Mouse (Mus musculus) ES-E14 (cell line): Measurements from ENCODE around the gene Spp2. TPM values are rescaled to one million over a fixed set of nuclear protein-coding genes. Genes with fewer than 3 reads are reported as not detected.

Experiments
- DNase-seq: peaks from one replicate; pipeline ENCODE4 v3.0.0-alpha.2; 2013; ENCODE audit warnings: low read depth, low spot score
- H3K27ac ChIP-seq: 2 replicates; pipeline ENCODE4 v1.5.1; 2012; ENCODE audit warnings: low read depth, mild to moderate bottlenecking, low read length, moderate library complexity, mixed read lengths; ENCODE audit not compliant: poor library complexity, insufficient read depth, severe bottlenecking
- H3K36me3 ChIP-seq: 2 replicates; pipeline ENCODE4 v1.6.1; 2012; ENCODE audit warnings: mild to moderate bottlenecking, low read length, moderate library complexity, mixed read lengths; ENCODE audit not compliant: control insufficient read depth, poor library complexity, insufficient read depth, severe bottlenecking
- H3K4me1 ChIP-seq, 2 experiments: fragments of 150-350 bp in 1 of 2; sonication (generic) in 1 of 2; 2 replicates each; pipeline ENCODE4 v1.6.1; 2012; ENCODE audit warnings: low read length in 2 of 2, mild to moderate bottlenecking in 1 of 2, mixed read lengths in 1 of 2; ENCODE audit not compliant: control insufficient read depth in 2 of 2, insufficient read depth in 2 of 2, poor library complexity in 1 of 2
- H3K4me3 ChIP-seq, 2 experiments: fragments of 150-350 bp in 1 of 2; sonication (generic) in 1 of 2; 2 replicates each; pipeline ENCODE4 v1.5.1; 2012; ENCODE audit warnings: low read length in 2 of 2, low read depth in 1 of 2, mild to moderate bottlenecking in 1 of 2, mixed read lengths in 1 of 2; ENCODE audit not compliant: insufficient read depth in 1 of 2, poor library complexity in 1 of 2, severe bottlenecking in 1 of 2
- H3K9ac ChIP-seq: 2 replicates; pipeline ENCODE4 v1.6.1; 2012; ENCODE audit warnings: low read depth, mild to moderate bottlenecking, low read length, mixed read lengths; ENCODE audit not compliant: poor library complexity, insufficient read depth, severe bottlenecking
- H3K9me3 ChIP-seq: fragments of 150-350 bp; sonication (generic); 2 replicates; pipeline ENCODE4 v1.6.1; 2012; ENCODE audit warnings: low read depth, mild to moderate bottlenecking, low read length; ENCODE audit not compliant: control insufficient read depth, insufficient read depth
- CHD2 ChIP-seq: IDR thresholded peaks from 2 replicates; pipeline ENCODE4 v1.6.1; 2014; ENCODE audit warnings: mild to moderate bottlenecking, low read depth, low read length, inconsistent platforms
- HCFC1 ChIP-seq: IDR thresholded peaks from 2 replicates; pipeline ENCODE4 v1.6.1; 2012; ENCODE audit warnings: low read length, inconsistent platforms, borderline replicate concordance; ENCODE audit not compliant: insufficient read depth
- MAFK ChIP-seq: IDR thresholded peaks from 2 replicates; pipeline ENCODE4 v1.6.1; 2014; ENCODE audit warnings: mild to moderate bottlenecking, low read depth, low read length, inconsistent platforms; ENCODE audit not compliant: insufficient read depth
- ZC3H11A ChIP-seq: IDR thresholded peaks from 2 replicates; pipeline ENCODE4 v1.6.1; 2012; ENCODE audit warnings: low read depth, mild to moderate bottlenecking, inconsistent platforms, low read length, borderline replicate concordance
- ZNF384 ChIP-seq: IDR thresholded peaks from 2 replicates; pipeline ENCODE4 v1.6.1; 2012; ENCODE audit warnings: low read depth, low read length, inconsistent platforms
- in situ Hi-C, 2 experiments: fragments of 600-800 bp; cut with MboI; formaldehyde crosslinking; loops; one replicate each; pipeline ENCODE4 v1.15.1; 2025; ENCODE audit warnings: low sequenced_read_pairs in 2 of 2, inconsistent platforms in 1 of 2; ENCODE audit not compliant: unreplicated experiment in 2 of 2
- total RNA-seq: library from RNA; depleted of rRNA; stranded (reverse); fragments of 300-350 nt; gene quantifications from 2 replicates; pipeline ENCODE4 v1.2.3, GENCODE M21; 2012

The Spp2 gene
- total RNA-seq, 1 experiment: not detected

GRCm38 (mm10) chr1:88422846-88423395, 16.2 kb downstream of the Spp2 start:
- H3K9me3 ChIP-seq: no peaks in the 10 kb centered on the region
- no peak for DNase-seq
- no peaks in the 10 kb centered on the region for H3K36me3 ChIP-seq
- no peak overlapping the region for H3K4me3 ChIP-seq
- in situ Hi-C loops: loop anchor here in 1 of 2 experiments (10.0 kb wide), 1 partner anchor 292 kb away; no protein-coding TSS in a partner anchor
- H3K9ac ChIP-seq: no peak overlapping the region
- no peak overlapping the region for H3K27ac ChIP-seq
- H3K4me1 ChIP-seq: no peaks in the 10 kb centered on the region
- TF ChIP-seq CHD2 (no peak), HCFC1 (no peak), ZNF384 (no peak), MAFK (no peak), ZC3H11A (no peak)

DNA sequence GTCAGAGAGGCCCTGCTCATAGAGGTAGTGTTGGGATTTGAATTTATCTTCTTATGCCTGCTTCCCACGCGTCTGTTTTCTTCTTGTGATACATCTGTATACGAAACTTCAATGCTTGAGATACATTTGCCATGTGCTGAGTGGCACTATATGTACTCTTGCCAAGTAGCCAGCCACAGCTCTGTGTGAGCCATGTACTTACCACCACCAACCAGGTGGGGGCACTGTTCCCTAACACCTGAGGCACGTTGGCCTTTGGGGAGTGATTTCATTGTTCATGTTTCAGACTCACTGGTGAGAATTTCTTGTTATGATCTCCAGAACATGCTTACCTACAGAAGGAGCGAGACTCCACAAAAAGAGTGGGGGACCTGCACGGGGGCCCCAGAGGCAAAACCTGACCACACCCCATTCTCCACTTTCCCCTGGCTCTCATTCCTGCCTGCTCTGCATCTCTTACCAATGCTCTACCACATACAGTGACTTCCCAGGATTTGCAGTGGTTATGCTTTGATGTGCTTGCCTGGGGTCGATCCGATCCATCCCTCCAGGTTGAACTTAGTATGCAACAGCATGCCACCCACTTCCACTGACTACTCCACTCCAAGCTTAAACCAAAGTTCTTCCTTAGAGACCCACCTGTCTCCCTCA, 18.0 kb downstream of the Spp2 start:
- no peaks in the 10 kb centered on the region for H3K9me3 ChIP-seq
- in situ Hi-C loops: loop anchor here (10.0 to 25.0 kb wide), 2 partner anchors 288 to 290 kb away; partner anchors contain the start of gene Arl4c (in 1 of the 2)
- no peaks in the 10 kb centered on the region for H3K36me3 ChIP-seq
- H3K4me3 ChIP-seq: no peak overlapping the region
- TF ChIP-seq ZNF384 (no peak), ZC3H11A (peak; percentile 85; the same call in 1 of the 2 replicates)
- no peak overlapping the region for H3K27ac ChIP-seq
- H3K9ac ChIP-seq: no peak overlapping the region
- peak; percentile 60 for DNase-seq
- no peaks in the 10 kb centered on the region for H3K4me1 ChIP-seq

- Histone ChIP-seq H3K36me3 (no peaks in the 10 kb centered on the region), H3K9ac (no peak overlapping the region), H3K4me1 (no peaks in the 10 kb centered on the region), H3K9me3 (no peaks in the 10 kb centered on the region), H3K4me3 (no peak overlapping the region), H3K27ac (no peak overlapping the region)
- in situ Hi-C loops: loop anchor here (10.0 to 25.0 kb wide), 2 partner anchors 284 to 287 kb away; partner anchors contain the start of gene Arl4c (in 1 of the 2)
- TF ChIP-seq MAFK: no peak
- TF ChIP-seq ZC3H11A: no peak
- no peak for TF ChIP-seq HCFC1
- no peak for TF ChIP-seq ZNF384
- no peak for TF ChIP-seq CHD2
- no peak for DNase-seq
Observed at GRCm38 (mm10) chr1:88427987-88428741, 21.4 kb downstream of the Spp2 start.

DNA sequence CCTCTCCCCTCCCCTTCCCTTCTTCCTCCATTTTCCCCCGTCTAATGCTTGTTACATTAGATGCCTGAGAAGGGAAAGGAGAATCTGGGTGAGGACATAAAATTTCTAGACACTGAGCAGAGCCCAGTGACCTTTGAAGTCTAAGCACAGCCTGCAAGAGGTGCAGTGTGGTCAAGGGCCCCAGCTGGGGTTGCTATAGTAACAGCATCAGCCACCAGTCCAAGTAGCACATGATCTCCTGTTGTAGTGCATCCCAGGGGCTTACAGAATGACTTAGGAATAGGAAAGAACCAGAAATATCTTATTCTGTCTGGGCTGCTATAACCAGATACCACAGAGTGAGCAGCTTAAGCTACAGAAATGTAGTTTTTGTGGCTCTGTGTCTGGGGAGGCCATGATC, 22.7 kb downstream of the Spp2 start:
- no peak for TF ChIP-seq CHD2
- TF ChIP-seq ZC3H11A: no peak
- no peak for TF ChIP-seq HCFC1
- no peak for TF ChIP-seq MAFK
- TF ChIP-seq ZNF384: no peak
- Histone ChIP-seq H3K9me3 (no peaks in the 10 kb centered on the region), H3K4me3 (no peak overlapping the region), H3K4me1 (peaks cover 0 to 2% of the 10 kb centered on the region in 2 experiments; a peak in 1 of 4 replicates), H3K9ac (no peak overlapping the region), H3K36me3 (no peaks in the 10 kb centered on the region), H3K27ac (no peak overlapping the region)
- no peak for DNase-seq
- in situ Hi-C loops: loop anchor here (10.0 to 25.0 kb wide), 2 partner anchors 283 to 285 kb away; partner anchors contain the start of gene Arl4c (in 1 of the 2)
